Comparison of ENCODE assay signal across 21 mouse cellular contexts in the genomic region with DNA sequence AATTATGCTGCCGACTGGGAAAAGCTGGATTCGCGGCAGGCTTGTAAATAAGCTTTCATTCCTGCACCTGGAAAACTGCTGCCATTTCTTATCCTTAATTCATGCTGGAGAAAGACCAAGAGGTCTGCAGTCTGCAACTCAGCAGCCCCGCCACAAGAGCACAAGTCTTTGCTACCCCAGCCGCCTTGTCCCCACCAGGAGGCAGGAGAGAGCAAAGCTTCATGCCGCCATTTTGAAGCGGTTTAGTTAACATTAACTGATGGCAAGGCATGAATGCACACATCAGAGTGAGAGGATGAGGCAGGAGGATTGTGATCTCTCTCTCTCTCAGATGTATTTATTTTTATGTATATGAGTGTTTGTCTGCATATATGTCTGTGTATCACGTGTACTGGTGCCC. TPM values are rescaled to one million over a fixed set of nuclear protein-coding genes. Genes with fewer than 3 reads are reported as not detected.
A peak's percentile ranks its signal among the peaks of the same experiment; 100 is the strongest.
DNase-seq lines count a peak whose midpoint lies in the region; ATAC-seq and TF ChIP-seq lines count a peak whose summit lies in the region.
"Had no signal": no experiment of that assay in that cellular context is flagged by ENCODE, and none has a peak within 500 bp of the region (broad histone marks: within the 10 kb centered on the region; RNA-seq: fewer than 3 reads in every experiment).

No protein-coding gene starts in this region.

- H3K4me3 ChIP-seq in forebrain, postnatal 0 days (ENCODE audit: low read depth, low read length): no peak overlapping the region
- H3K4me3 ChIP-seq in forebrain, embryonic 14.5 days (ENCODE audit: low read depth, low read length): no peak overlapping the region
- no peak overlapping the region for H3K4me3 ChIP-seq in layer of hippocampus, adult 2 months
- H3K4me3 ChIP-seq in CH12.LX (replicated peaks in 1 of 3; ENCODE audit: low read depth in 2 of 3, low read length in 2 of 3, poor library complexity in 1 of 3): no peak overlapping the region
- H3K4me3 ChIP-seq in forebrain, embryonic 16.5 days (replicated peaks; ENCODE audit: low read length): no peak overlapping the region
- H3K4me3 ChIP-seq: forebrain, embryonic 13.5 days; hindbrain, embryonic 12.5 days; limb, embryonic 10.5 days; liver, embryonic 13.5 days; midbrain, embryonic 10.5 days had no signal

- no peak for TF ChIP-seq RAD21 in CH12.LX (IDR thresholded peaks at IDR 0.05; ENCODE audit: low read depth, low read length)

- peaks cover 9% of the 10 kb centered on the region for H3K36me3 ChIP-seq in forebrain, postnatal 0 days (ENCODE audit: insufficient read depth)
- peaks cover 13% of the 10 kb centered on the region; the same call in 1 of the 2 replicates for H3K36me3 ChIP-seq in forebrain, embryonic 14.5 days (ENCODE audit: control insufficient read depth, insufficient read depth, low read length)
- H3K36me3 ChIP-seq in CH12.LX (replicated peaks in 1 of 2; ENCODE audit: control insufficient read depth in 1 of 2, insufficient read depth in 1 of 2, low read length in 1 of 2): peaks cover 42 to 86% of the 10 kb centered on the region in 2 experiments
- 0 out of 2 replicates have a peak, but pooled peaks cover 3% of the 10 kb centered on the region for H3K36me3 ChIP-seq in forebrain, embryonic 16.5 days (ENCODE audit: control insufficient read depth, insufficient read depth)

- H3K79me2 ChIP-seq in CH12.LX (replicated peaks; ENCODE audit: control insufficient read depth, extremely low read depth, insufficient read depth, poor library complexity, severe bottlenecking): no peaks in the 10 kb centered on the region

- no peak for ATAC-seq in forebrain, postnatal 0 days
- ATAC-seq in forebrain, embryonic 14.5 days: no peak
- no peak for ATAC-seq in forebrain, embryonic 16.5 days
- ATAC-seq: forebrain, embryonic 13.5 days had no signal

- 0 out of 2 replicates have a peak, but pooled peaks have one; percentile 23 for TF ChIP-seq CTCF in forebrain, postnatal 0 days (IDR thresholded peaks at IDR 0.05; ENCODE audit: low read depth)
- TF ChIP-seq CTCF in layer of hippocampus, adult 2 months (conservative IDR thresholded peaks at IDR 0.05): peak; percentile 52
- TF ChIP-seq CTCF in CH12.LX (conservative IDR thresholded peaks at IDR 0.05 in 1 of 2, IDR thresholded peaks at IDR 0.05 in 1 of 2; ENCODE audit: low read depth in 2 of 2, low read length in 2 of 2): peak in 1 of 2 experiments; percentile 26; a peak in 2 of 4 replicates

- in situ Hi-C loops in CH12.LX (cut with MboI; ENCODE audit: low pct_ligation_motif_present, low pct_unique_long_range_greater_than_20kb, low sequenced_read_pairs): no loop called here

- no peak for DNase-seq in forebrain, postnatal 0 days
- DNase-seq in forebrain, embryonic 14.5 days (ENCODE audit: low spot score): no peak
- no peak for DNase-seq in layer of hippocampus, adult 2 months (ENCODE audit: low spot score in 2 of 2)
- no peak for DNase-seq in layer of hippocampus, adult 18-20 months (ENCODE audit: low spot score in 2 of 2)
- no peak for DNase-seq in CH12.LX (ENCODE audit: extremely low read depth)
- peak; percentile 75 for DNase-seq in ZHBTc4 (ENCODE audit: low read depth, low spot score)
- no peak for DNase-seq in frontal cortex, postnatal 25 days (ENCODE audit: low spot score in 2 of 2)
- DNase-seq: adrenal gland, postnatal 10 days; cerebellum, adult 11-12 months; cerebellum, postnatal 25 days; gastrocnemius, postnatal 10 days; kidney, adult 11 months; kidney, postnatal 14 days; liver, embryonic 13.5 days; right cerebral cortex, postnatal 14 days; thymus, adult 2 months had no signal

- H3K9ac ChIP-seq in forebrain, postnatal 0 days: no peak overlapping the region
- no peak overlapping the region for H3K9ac ChIP-seq in forebrain, embryonic 14.5 days (ENCODE audit: low read length)
- H3K9ac ChIP-seq in CH12.LX (ENCODE audit: insufficient read depth, low read depth): no peak overlapping the region
- H3K9ac ChIP-seq in forebrain, embryonic 16.5 days (replicated peaks; ENCODE audit: low read depth, low read length): no peak overlapping the region
- H3K9ac ChIP-seq: forebrain, embryonic 13.5 days; hindbrain, embryonic 12.5 days; liver, embryonic 13.5 days had no signal

- TF ChIP-seq EP300 in CH12.LX (IDR thresholded peaks at IDR 0.05; ENCODE audit: low read length): no peak

- H3K4me2 ChIP-seq in forebrain, postnatal 0 days (ENCODE audit: low read depth): no peak overlapping the region
- no peak overlapping the region for H3K4me2 ChIP-seq in forebrain, embryonic 14.5 days (ENCODE audit: low read length)
- H3K4me2 ChIP-seq in CH12.LX (ENCODE audit: insufficient read depth, low read depth, poor library complexity, severe bottlenecking): no peak overlapping the region
- H3K4me2 ChIP-seq in forebrain, embryonic 16.5 days (ENCODE audit: low read length): no peak overlapping the region
- H3K4me2 ChIP-seq: forebrain, embryonic 13.5 days; hindbrain, embryonic 12.5 days; liver, embryonic 13.5 days had no signal

- dilution Hi-C loops in CH12.LX (cut with MboI; ENCODE audit: extremely low pct_ligation_motif_present, extremely low pct_unique_long_range_greater_than_20kb, low sequenced_read_pairs): no loop called here

- TF ChIP-seq POLR2A in CH12.LX (IDR thresholded peaks at IDR 0.05; ENCODE audit: low read depth, low read length): no peak

- no peaks in the 10 kb centered on the region for H3K4me1 ChIP-seq in forebrain, postnatal 0 days (ENCODE audit: insufficient read depth)
- H3K4me1 ChIP-seq in forebrain, embryonic 14.5 days (ENCODE audit: control insufficient read depth, insufficient read depth, low read length): no peaks in the 10 kb centered on the region
- no peaks in the 10 kb centered on the region for H3K4me1 ChIP-seq in CH12.LX (ENCODE audit: control insufficient read depth in 1 of 2, insufficient read depth in 2 of 2)
- H3K4me1 ChIP-seq in forebrain, embryonic 16.5 days (replicated peaks; ENCODE audit: control insufficient read depth, insufficient read depth, low read length): no peaks in the 10 kb centered on the region
- H3K4me1 ChIP-seq: forebrain, embryonic 13.5 days; hindbrain, embryonic 12.5 days; limb, embryonic 10.5 days; liver, embryonic 13.5 days; midbrain, embryonic 10.5 days had no signal

- no peak overlapping the region for H3K27ac ChIP-seq in forebrain, postnatal 0 days (ENCODE audit: low read depth, low read length)
- no peak overlapping the region for H3K27ac ChIP-seq in forebrain, embryonic 14.5 days (ENCODE audit: low read depth, low read length)
- no peak overlapping the region for H3K27ac ChIP-seq in layer of hippocampus, adult 2 months
- H3K27ac ChIP-seq in CH12.LX (ENCODE audit: insufficient read depth, low read depth): no peak overlapping the region
- H3K27ac ChIP-seq in forebrain, embryonic 16.5 days (ENCODE audit: low read length): no peak overlapping the region
- H3K27ac ChIP-seq: forebrain, embryonic 13.5 days; hindbrain, embryonic 12.5 days; limb, embryonic 10.5 days; liver, embryonic 13.5 days; midbrain, embryonic 10.5 days had no signal

- no peaks in the 10 kb centered on the region for H3K9me3 ChIP-seq in forebrain, postnatal 0 days (ENCODE audit: low read length)
- no peaks in the 10 kb centered on the region for H3K9me3 ChIP-seq in forebrain, embryonic 14.5 days (replicated peaks; ENCODE audit: control insufficient read depth, low read length)
- H3K9me3 ChIP-seq in CH12.LX (replicated peaks; ENCODE audit: low read length): peaks cover 6% of the 10 kb centered on the region
- H3K9me3 ChIP-seq in forebrain, embryonic 16.5 days (ENCODE audit: control insufficient read depth, low read length): no peaks in the 10 kb centered on the region
- H3K9me3 ChIP-seq: forebrain, embryonic 13.5 days; hindbrain, embryonic 12.5 days; limb, embryonic 10.5 days; liver, embryonic 13.5 days; midbrain, embryonic 10.5 days had no signal

- WGBS in forebrain, postnatal 0 days: 87% methylated on average over 8 of the region's 8 CpGs
- 90% methylated on average over 8 of the region's 8 CpGs for WGBS in forebrain, embryonic 14.5 days
- 89% methylated on average over 8 of the region's 8 CpGs for WGBS in forebrain, embryonic 16.5 days

- H3K27me3 ChIP-seq in forebrain, postnatal 0 days (ENCODE audit: insufficient read depth, low read length): no peaks in the 10 kb centered on the region
- H3K27me3 ChIP-seq in forebrain, embryonic 14.5 days (replicated peaks; ENCODE audit: control insufficient read depth, insufficient read depth, low read length): no peaks in the 10 kb centered on the region
- no peaks in the 10 kb centered on the region for H3K27me3 ChIP-seq in CH12.LX (replicated peaks)
- no peaks in the 10 kb centered on the region for H3K27me3 ChIP-seq in forebrain, embryonic 16.5 days (replicated peaks; ENCODE audit: control insufficient read depth, insufficient read depth, low read length)
- H3K27me3 ChIP-seq: forebrain, embryonic 13.5 days; hindbrain, embryonic 12.5 days; liver, embryonic 13.5 days had no signal

RNA-seq across cellular contexts. Expression of a gene that starts 14.4 kb away (rescaled TPM):
- total RNA-seq in forebrain, postnatal 0 days (2014; rRNA removed): 7.2 and 9.4 TPM in 2 replicates
- 29.3 and 32.0 TPM in 2 replicates for polyA plus RNA-seq in forebrain, postnatal 0 days (2015; fragmentation: Nextera tagmentation; extraction: Ambion mirVana)
- polyA plus RNA-seq in forebrain, embryonic 14.5 days (2014; fragmentation: Nextera tagmentation; extraction: Ambion mirVana): 27.8 and 32.7 TPM in 2 replicates
- 10 to 100 TPM; 38.5 to 39.6 TPM for total RNA-seq in layer of hippocampus, adult 2 months (2021)
- 10 to 100 TPM; 37.6 to 44.9 TPM for total RNA-seq in layer of hippocampus, adult 18-20 months (2021)
- total RNA-seq in CH12.LX (2012; rRNA removed) (31.4 and 32.4 TPM in 2 replicates), CH12.LX (2014; rRNA removed) (104 and 112 TPM in 2 replicates)
- polyA plus RNA-seq in CH12.LX (2012; ENCODE audit: insufficient read length, low read depth): 127 and 128 TPM in 2 replicates
- 29.8 and 30.7 TPM in 2 replicates for polyA plus RNA-seq in forebrain, embryonic 16.5 days (2015; fragmentation: Nextera tagmentation; extraction: Ambion mirVana)

RNA-seq across cellular contexts. Expression of a gene that starts 34.5 kb away (rescaled TPM):
- 4.5 and 4.9 TPM in 2 replicates for total RNA-seq in forebrain, postnatal 0 days (2014; rRNA removed)
- 5.3 and 7.0 TPM in 2 replicates for polyA plus RNA-seq in forebrain, postnatal 0 days (2015; fragmentation: Nextera tagmentation; extraction: Ambion mirVana)
- polyA plus RNA-seq in forebrain, embryonic 14.5 days (2014; fragmentation: Nextera tagmentation; extraction: Ambion mirVana): 6.3 and 9.6 TPM in 2 replicates
- 10 to 100 TPM; 12.6 to 13.2 TPM for total RNA-seq in layer of hippocampus, adult 2 months (2021)
- total RNA-seq in layer of hippocampus, adult 18-20 months (2021): 10 to 100 TPM in 1 of 2 experiments, 1 to 10 TPM in 1; 7.9 to 13.0 TPM
- total RNA-seq in CH12.LX (2012; rRNA removed) (16.1 and 17.9 TPM in 2 replicates), CH12.LX (2014; rRNA removed) (32.8 and 37.0 TPM in 2 replicates)
- 23.2 and 26.2 TPM in 2 replicates for polyA plus RNA-seq in CH12.LX (2012; ENCODE audit: insufficient read length, low read depth)
- 7.2 and 9.0 TPM in 2 replicates for polyA plus RNA-seq in forebrain, embryonic 16.5 days (2015; fragmentation: Nextera tagmentation; extraction: Ambion mirVana)

RNA-seq across cellular contexts. Expression of a gene that starts 34.6 kb away (rescaled TPM):
- total RNA-seq in forebrain, postnatal 0 days (2014; rRNA removed): 41.4 and 47.7 TPM in 2 replicates
- 12.8 and 17.3 TPM in 2 replicates for polyA plus RNA-seq in forebrain, postnatal 0 days (2015; fragmentation: Nextera tagmentation; extraction: Ambion mirVana)
- polyA plus RNA-seq in forebrain, embryonic 14.5 days (2014; fragmentation: Nextera tagmentation; extraction: Ambion mirVana): 25.1 and 26.3 TPM in 2 replicates
- total RNA-seq in layer of hippocampus, adult 2 months (2021): 10 to 100 TPM; 59.6 to 63.8 TPM
- 10 to 100 TPM; 63.6 to 64.7 TPM for total RNA-seq in layer of hippocampus, adult 18-20 months (2021)
- total RNA-seq in CH12.LX (2012; rRNA removed) (31.6 and 34.8 TPM in 2 replicates), CH12.LX (2014; rRNA removed) (40.6 and 42.7 TPM in 2 replicates)
- 32.0 and 39.3 TPM in 2 replicates for polyA plus RNA-seq in CH12.LX (2012; ENCODE audit: insufficient read length, low read depth)
- 25.0 and 25.1 TPM in 2 replicates for polyA plus RNA-seq in forebrain, embryonic 16.5 days (2015; fragmentation: Nextera tagmentation; extraction: Ambion mirVana)
